Mouse (Mus musculus) heart, embryonic 16.5 days (tissue): Measurements from ENCODE around the gene Nfkbia. TPM values are rescaled to one million over a fixed set of nuclear protein-coding genes. Genes with fewer than 3 reads are reported as not detected.
A peak's percentile ranks its signal among the peaks of the same experiment; 100 is the strongest.

Experiments
- ATAC-seq: fragments of 200-750 bp; cut with Nextera tagmentation; replicated peaks from 2 replicates; pipeline ENCODE4 v1.8.0; 2017; ENCODE audit warnings: moderate number of reproducible peaks; ENCODE audit not compliant: insufficient read depth, low FRiP score; ENCODE audit errors: extremely low read depth
- H3K27ac ChIP-seq: fragments of 300-500 bp; sonication (generic); 2 replicates; pipeline ENCODE4 v1.5.1; 2014; ENCODE audit warnings: mild to moderate bottlenecking, low read length, control low read depth, moderate library complexity
- H3K27me3 ChIP-seq: fragments of 300-500 bp; sonication (generic); 2 replicates; pipeline ENCODE4 v1.6.1; 2014; ENCODE audit warnings: low read length, mixed read lengths; ENCODE audit not compliant: control insufficient read depth, insufficient read depth
- H3K36me3 ChIP-seq: fragments of 300-500 bp; sonication (generic); 2 replicates; pipeline ENCODE4 v1.6.1; 2014; ENCODE audit not compliant: control insufficient read depth, insufficient read depth
- H3K4me1 ChIP-seq: fragments of 300-500 bp; sonication (generic); 2 replicates; pipeline ENCODE4 v1.6.1; 2014; ENCODE audit warnings: low read length, mixed read lengths; ENCODE audit not compliant: control insufficient read depth, insufficient read depth
- H3K4me2 ChIP-seq: fragments of 300-500 bp; sonication (generic); 2 replicates; pipeline ENCODE4 v1.6.1; 2014; ENCODE audit warnings: low read depth, mild to moderate bottlenecking, control low read depth, low read length
- H3K4me3 ChIP-seq: fragments of 300-500 bp; sonication (generic); 2 replicates; pipeline ENCODE4 v1.5.1; 2014; ENCODE audit warnings: mild to moderate bottlenecking, control low read depth, low read length
- H3K9ac ChIP-seq: fragments of 300-500 bp; sonication (generic); 2 replicates; pipeline ENCODE4 v1.6.1; 2014; ENCODE audit warnings: low read length, control low read depth
- H3K9me3 ChIP-seq: fragments of 300-500 bp; sonication (generic); replicated peaks from 2 replicates; pipeline ENCODE4 v1.6.1; 2016; ENCODE audit warnings: low read length; ENCODE audit not compliant: control insufficient read depth
- WGBS: fragments of 180-500 bp; shearing (Covaris S2); extraction: QIAGEN DNeasy Blood & Tissue Kit; methylation state at CpG from one replicate; pipeline ENCODE4 v1.1.7; 2014; 5-methylcytosine and 5-hydroxymethylcytosine counted together
- polyA plus RNA-seq: library from polyadenylated mRNA; unstranded; fragments of >200 nt; fragmentation: Nextera tagmentation; extraction: Ambion mirVana; gene quantifications from 2 replicates; pipeline ENCODE4 v1.2.1, GENCODE M21; 2015

Nfkbia gene
- polyA plus RNA-seq, 1 experiment from 2014 or later = 85.9 TPM

- Histone ChIP-seq H3K4me2 (no peak overlapping the region), H3K4me3 (no peak overlapping the region), H3K9me3 (no peaks in the 10 kb centered on the region), H3K36me3 (no peaks in the 10 kb centered on the region), H3K9ac (peak overlapping the region; percentile 15; the same call in 1 of the 2 replicates), H3K27ac (no peak overlapping the region), H3K4me1 (peaks cover 11% of the 10 kb centered on the region; the same call in 1 of the 2 replicates), H3K27me3 (no peaks in the 10 kb centered on the region)
- 32% methylated on average over 8 of the region's 8 CpGs for WGBS
- ATAC-seq = peak; percentile 74
These were observed 18.9 kb downstream of the Nfkbia start for GRCm38 (mm10) chr12:55473250-55474208.

- H3K9me3 ChIP-seq = no peaks in the 10 kb centered on the region
- H3K36me3 ChIP-seq = no peaks in the 10 kb centered on the region
- WGBS = 86% methylated on average over 9 of the region's 9 CpGs
- H3K9ac ChIP-seq = no peak overlapping the region
- no peak for ATAC-seq
- no peak overlapping the region for H3K4me3 ChIP-seq
- no peaks in the 10 kb centered on the region for H3K27me3 ChIP-seq
- no peak overlapping the region for H3K27ac ChIP-seq
- peaks cover 22% of the 10 kb centered on the region for H3K4me1 ChIP-seq
- no peak overlapping the region for H3K4me2 ChIP-seq
These were observed 21.1 kb downstream of the Nfkbia start for GRCm38 (mm10) chr12:55471344-55471743.

- 42% methylated on average over 5 of the region's 5 CpGs for WGBS
- H3K36me3 ChIP-seq = no peaks in the 10 kb centered on the region
- no peak overlapping the region for H3K4me3 ChIP-seq
- no peak for ATAC-seq
- H3K4me2 ChIP-seq = no peak overlapping the region
- no peaks in the 10 kb centered on the region for H3K9me3 ChIP-seq
- no peak overlapping the region for H3K9ac ChIP-seq
- no peaks in the 10 kb centered on the region for H3K27me3 ChIP-seq
- H3K4me1 ChIP-seq = peaks cover 25% of the 10 kb centered on the region
- no peak overlapping the region for H3K27ac ChIP-seq
These were observed 22.0 kb downstream of the Nfkbia start for GRCm38 (mm10) chr12:55470442-55470841.

GRCm38 (mm10) chr12:55467331-55468180 is 24.9 kb downstream of the Nfkbia start:
- Histone ChIP-seq H3K4me3 (no peak overlapping the region), H3K27ac (no peak overlapping the region), H3K4me2 (no peak overlapping the region), H3K9me3 (no peaks in the 10 kb centered on the region), H3K36me3 (no peaks in the 10 kb centered on the region), H3K9ac (no peak overlapping the region), H3K27me3 (no peaks in the 10 kb centered on the region), H3K4me1 (peaks cover 36% of the 10 kb centered on the region)
- no peak for ATAC-seq
- 47% methylated on average over 10 of the region's 10 CpGs for WGBS

- Histone ChIP-seq H3K4me2 (no peak overlapping the region), H3K4me1 (peaks cover 36% of the 10 kb centered on the region), H3K27ac (0 out of 2 replicates have a peak overlapping the region, but pooled peaks have one; percentile 6), H3K4me3 (no peak overlapping the region), H3K36me3 (no peaks in the 10 kb centered on the region), H3K9ac (no peak overlapping the region), H3K9me3 (no peaks in the 10 kb centered on the region), H3K27me3 (no peaks in the 10 kb centered on the region)
- 65% methylated on average over 5 of the region's 5 CpGs for WGBS
- no peak for ATAC-seq
These were observed 25.6 kb downstream of the Nfkbia start for GRCm38 (mm10) chr12:55466816-55467215.

- H3K4me3 ChIP-seq = no peak overlapping the region
- peaks cover 40% of the 10 kb centered on the region for H3K4me1 ChIP-seq
- H3K27me3 ChIP-seq = no peaks in the 10 kb centered on the region
- no peaks in the 10 kb centered on the region for H3K9me3 ChIP-seq
- WGBS = 64% methylated on average over 7 of the region's 7 CpGs
- peak overlapping the region; percentile 22; the same call in 1 of the 2 replicates for H3K27ac ChIP-seq
- peak; percentile 56 for ATAC-seq
- H3K36me3 ChIP-seq = no peaks in the 10 kb centered on the region
- no peak overlapping the region for H3K4me2 ChIP-seq
- no peak overlapping the region for H3K9ac ChIP-seq
These were observed 26.3 kb downstream of the Nfkbia start for GRCm38 (mm10) chr12:55466088-55466701.

- Histone ChIP-seq H3K27ac (peak overlapping the region; percentile 59), H3K36me3 (no peaks in the 10 kb centered on the region), H3K9me3 (no peaks in the 10 kb centered on the region), H3K4me3 (no peak overlapping the region), H3K4me2 (peak overlapping the region; percentile 21; the same call in 1 of the 2 replicates), H3K4me1 (peaks cover 36% of the 10 kb centered on the region), H3K9ac (0 out of 2 replicates have a peak overlapping the region, but pooled peaks have one; percentile 12), H3K27me3 (no peaks in the 10 kb centered on the region)
- ATAC-seq = no peak
- WGBS = 78% methylated on average over 17 of the region's 17 CpGs
These were observed 27.0 kb downstream of the Nfkbia start for GRCm38 (mm10) chr12:55465401-55465983.

- H3K36me3 ChIP-seq = no peaks in the 10 kb centered on the region
- H3K4me3 ChIP-seq = no peak overlapping the region
- peak overlapping the region; percentile 59 for H3K27ac ChIP-seq
- H3K27me3 ChIP-seq = no peaks in the 10 kb centered on the region
- H3K9me3 ChIP-seq = no peaks in the 10 kb centered on the region
- peak overlapping the region; percentile 44; the same call in 1 of the 2 replicates for H3K4me2 ChIP-seq
- peaks cover 35% of the 10 kb centered on the region for H3K4me1 ChIP-seq
- ATAC-seq = no peak
- H3K9ac ChIP-seq = 0 out of 2 replicates have a peak overlapping the region, but pooled peaks have one; percentile 12
- WGBS = 62% methylated on average over 14 of the region's 14 CpGs
These were observed 27.5 kb downstream of the Nfkbia start for GRCm38 (mm10) chr12:55464846-55465361.
